Mouse (Mus musculus) brain, embryonic 14.5 days (tissue): ENCODE measurements at regions not wholly inside any gene's neighbourhood (a gene's known extent, or its start where the extent isn't known, plus 50 kb on each side); places are given as distances from the start of the nearest gene placed in this dataset.

Experiments
- CTCF ChIP-seq: fragments of 200-500 bp; IDR thresholded peaks from 2 replicates; pipeline ENCODE4 v1.5.1; 2012; ENCODE audit warnings: inconsistent platforms, mild to moderate bottlenecking, moderate library complexity, borderline replicate concordance; ENCODE audit not compliant: insufficient read depth, insufficient read length; ENCODE audit errors: extremely low read depth
- POLR2A ChIP-seq: fragments of 200-500 bp; IDR thresholded peaks from 2 replicates; pipeline ENCODE4 v1.6.1; 2012; ENCODE audit warnings: mild to moderate bottlenecking, inconsistent platforms, borderline replicate concordance; ENCODE audit not compliant: poor library complexity, insufficient read depth, insufficient read length, severe bottlenecking; ENCODE audit errors: extremely low read depth

DNA sequence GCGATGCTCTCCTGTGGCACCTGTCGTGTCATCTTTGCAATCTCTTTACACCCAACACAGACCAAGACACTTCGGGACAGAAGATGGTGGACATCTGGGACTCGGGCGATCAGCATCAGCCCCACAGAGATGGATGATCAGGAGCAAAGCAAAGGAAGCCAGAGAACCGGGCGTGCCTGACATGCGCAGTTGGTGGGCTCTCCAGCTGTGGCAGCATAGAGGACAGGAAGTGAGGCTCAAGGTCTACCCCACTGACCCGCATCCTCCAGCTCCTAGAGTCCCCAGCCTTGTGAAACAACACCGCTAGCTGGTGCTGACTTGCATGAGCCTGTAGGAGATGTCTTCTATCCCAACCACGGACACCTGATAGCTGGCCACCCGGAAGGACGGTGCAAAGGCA is 312.9 kb upstream of the Prox1 start:
- no peak for TF ChIP-seq CTCF
- TF ChIP-seq POLR2A = no peak
